ENCODE assay signal across 17 mouse cellular contexts in genomic region chr17:10406311-10406710, GRCm38 (mm10).
A peak's percentile ranks its signal among the peaks of the same experiment; 100 is the strongest.
DNase-seq lines count a peak whose midpoint lies in the region; ATAC-seq and TF ChIP-seq lines count a peak whose summit lies in the region.
"Had no signal": no experiment of that assay in that cellular context is flagged by ENCODE, and none has a peak within 500 bp of the region (broad histone marks: within the 10 kb centered on the region; RNA-seq: fewer than 3 reads in every experiment).

No protein-coding gene starts in this region.

- DNase-seq in heart, postnatal 10 days = no peak
- no peak for DNase-seq in left cerebral cortex, adult 2 months (ENCODE audit: extremely low spot score in 1 of 2, low spot score in 2 of 2)
- no peak for DNase-seq in left cerebral cortex, postnatal 4 days
- no peak for DNase-seq in lung, postnatal 25 days (ENCODE audit: low spot score)
- DNase-seq: cerebellum, adult 9-10 months; gastrocnemius, postnatal 14 days; kidney, postnatal 4 days; spleen, adult 18-20 months; thymus, postnatal 36 days had no signal

- no peak overlapping the region for H3K4me3 ChIP-seq in heart, embryonic 11.5 days (ENCODE audit: low read depth, low read length)
- no peak overlapping the region for H3K4me3 ChIP-seq in left cerebral cortex, adult 2 months
- no peak overlapping the region for H3K4me3 ChIP-seq in forebrain, embryonic 12.5 days (replicated peaks)
- no peak overlapping the region for H3K4me3 ChIP-seq in midbrain, embryonic 13.5 days (replicated peaks)
- H3K4me3 ChIP-seq: embryonic facial prominence, embryonic 15.5 days; neural tube, embryonic 12.5 days; stomach, embryonic 15.5 days had no signal

- no peaks in the 10 kb centered on the region for H3K36me3 ChIP-seq in heart, embryonic 11.5 days (ENCODE audit: control insufficient read depth, insufficient read depth, low read length)
- no peaks in the 10 kb centered on the region for H3K36me3 ChIP-seq in forebrain, embryonic 12.5 days (replicated peaks)
- no peaks in the 10 kb centered on the region for H3K36me3 ChIP-seq in midbrain, embryonic 13.5 days
- H3K36me3 ChIP-seq: embryonic facial prominence, embryonic 15.5 days; neural tube, embryonic 12.5 days; stomach, embryonic 15.5 days had no signal

- H3K4me2 ChIP-seq in heart, embryonic 11.5 days = no peak overlapping the region
- H3K4me2 ChIP-seq in forebrain, embryonic 12.5 days = peak overlapping the region; percentile 31
- 0 out of 2 replicates have a peak overlapping the region, but pooled peaks have one; percentile 19 for H3K4me2 ChIP-seq in midbrain, embryonic 13.5 days (replicated peaks)
- H3K4me2 ChIP-seq: embryonic facial prominence, embryonic 15.5 days; lung, embryonic 14.5 days; neural tube, embryonic 12.5 days; stomach, embryonic 15.5 days had no signal

- no peak for ATAC-seq in heart, embryonic 11.5 days (replicated peaks; ENCODE audit: insufficient number of reproducible peaks, low FRiP score, low TSS enrichment)
- no peak for ATAC-seq in forebrain, embryonic 12.5 days (ENCODE audit: low FRiP score)
- no peak for ATAC-seq in midbrain, embryonic 13.5 days

- H3K9ac ChIP-seq in heart, embryonic 11.5 days (ENCODE audit: low read depth, low read length) = 0 out of 2 replicates have a peak overlapping the region, but pooled peaks have one; percentile 29
- H3K9ac ChIP-seq in forebrain, embryonic 12.5 days = no peak overlapping the region
- H3K9ac ChIP-seq in midbrain, embryonic 13.5 days (replicated peaks) = no peak overlapping the region
- H3K9ac ChIP-seq: embryonic facial prominence, embryonic 15.5 days; lung, embryonic 14.5 days; neural tube, embryonic 12.5 days; stomach, embryonic 15.5 days had no signal

- no peak overlapping the region for H3K27ac ChIP-seq in heart, embryonic 11.5 days (ENCODE audit: low read depth, low read length)
- peak overlapping the region; percentile 45; the same call in 1 of the 2 replicates for H3K27ac ChIP-seq in left cerebral cortex, adult 2 months
- no peak overlapping the region for H3K27ac ChIP-seq in forebrain, embryonic 12.5 days
- no peak overlapping the region for H3K27ac ChIP-seq in midbrain, embryonic 13.5 days
- H3K27ac ChIP-seq: embryonic facial prominence, embryonic 15.5 days; macrophage; neural tube, embryonic 12.5 days; stomach, embryonic 15.5 days had no signal

- no peak for TF ChIP-seq CTCF in left cerebral cortex, adult 2 months (IDR thresholded peaks at IDR 0.05)

- no peaks in the 10 kb centered on the region for H3K27me3 ChIP-seq in heart, embryonic 11.5 days (ENCODE audit: control insufficient read depth, insufficient read depth, low read length)
- H3K27me3 ChIP-seq in forebrain, embryonic 12.5 days = 0 out of 2 replicates have a peak, but pooled peaks cover 4% of the 10 kb centered on the region
- H3K27me3 ChIP-seq in midbrain, embryonic 13.5 days = no peaks in the 10 kb centered on the region
- H3K27me3 ChIP-seq: embryonic facial prominence, embryonic 15.5 days; neural tube, embryonic 12.5 days; stomach, embryonic 15.5 days had no signal

- peaks cover 18% of the 10 kb centered on the region for H3K4me1 ChIP-seq in heart, embryonic 11.5 days (ENCODE audit: control insufficient read depth, insufficient read depth, low read length)
- H3K4me1 ChIP-seq in forebrain, embryonic 12.5 days = peaks cover 32% of the 10 kb centered on the region
- peaks cover 34% of the 10 kb centered on the region for H3K4me1 ChIP-seq in midbrain, embryonic 13.5 days (replicated peaks)
- H3K4me1 ChIP-seq: stomach, embryonic 15.5 days had no signal

- intact Hi-C loops in heart, postnatal 10 days (cut with DNase I) = no loop called here
- intact Hi-C loops in left cerebral cortex, adult 2 months (cut with DNase I) = loop anchor here (10.0 kb wide), 1 partner anchor 338 kb away; no protein-coding TSS in a partner anchor
- intact Hi-C loops in left cerebral cortex, postnatal 4 days (cut with DNase I) = no loop called here

- no peaks in the 10 kb centered on the region for H3K9me3 ChIP-seq in heart, embryonic 11.5 days (replicated peaks; ENCODE audit: control insufficient read depth, low read length)
- no peaks in the 10 kb centered on the region for H3K9me3 ChIP-seq in forebrain, embryonic 12.5 days
- no peaks in the 10 kb centered on the region for H3K9me3 ChIP-seq in midbrain, embryonic 13.5 days
- H3K9me3 ChIP-seq: embryonic facial prominence, embryonic 15.5 days; neural tube, embryonic 12.5 days; stomach, embryonic 15.5 days had no signal

- 65% methylated on average over 7 of the region's 7 CpGs for whole genome bisulfite sequencing in heart, embryonic 11.5 days (ENCODE audit: insufficient replicate concordance)
- 24% methylated on average over 7 of the region's 7 CpGs for WGBS in forebrain, embryonic 12.5 days
- WGBS in midbrain, embryonic 13.5 days = 30% methylated on average over 7 of the region's 7 CpGs
